Mouse (Mus musculus): Measurements from ENCODE around the gene Klc1. TPM values are rescaled to one million over a fixed set of nuclear protein-coding genes. Genes with fewer than 3 reads are reported as not detected.

The Klc1 gene
- total RNA-seq, 2 experiments from 2014 or later = 826 to 832 TPM

- DNase-seq (ENCODE audit: low spot score in 2 of 2) = no peak
These were observed 11.3 kb downstream of the Klc1 start for GRCm38 (mm10) chr12:111769816-111770577.

GRCm38 (mm10) chr12:111770651-111771050 is 12.0 kb downstream of the Klc1 start:
- DNase-seq (ENCODE audit: low spot score in 2 of 2) = no peak

DNA sequence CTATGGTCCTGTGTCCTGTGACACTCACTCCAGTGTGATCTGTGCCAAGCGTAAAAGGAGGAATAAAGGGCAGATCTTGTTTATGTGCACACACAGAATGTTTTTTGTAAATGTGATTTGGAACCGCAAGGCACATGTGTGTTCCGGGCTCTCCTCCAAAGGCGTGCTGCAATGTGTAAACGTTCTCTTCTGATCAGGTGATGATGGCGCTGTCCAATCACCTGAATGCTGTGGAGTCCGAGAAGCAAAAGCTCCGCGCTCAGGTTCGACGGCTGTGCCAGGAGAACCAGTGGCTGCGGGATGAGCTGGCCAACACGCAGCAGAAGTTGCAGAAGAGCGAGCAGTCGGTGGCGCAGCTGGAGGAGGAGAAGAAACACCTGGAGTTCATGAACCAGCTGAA is 15.5 kb downstream of the Klc1 start:
- no peak for DNase-seq (ENCODE audit: low spot score in 2 of 2)

DNA sequence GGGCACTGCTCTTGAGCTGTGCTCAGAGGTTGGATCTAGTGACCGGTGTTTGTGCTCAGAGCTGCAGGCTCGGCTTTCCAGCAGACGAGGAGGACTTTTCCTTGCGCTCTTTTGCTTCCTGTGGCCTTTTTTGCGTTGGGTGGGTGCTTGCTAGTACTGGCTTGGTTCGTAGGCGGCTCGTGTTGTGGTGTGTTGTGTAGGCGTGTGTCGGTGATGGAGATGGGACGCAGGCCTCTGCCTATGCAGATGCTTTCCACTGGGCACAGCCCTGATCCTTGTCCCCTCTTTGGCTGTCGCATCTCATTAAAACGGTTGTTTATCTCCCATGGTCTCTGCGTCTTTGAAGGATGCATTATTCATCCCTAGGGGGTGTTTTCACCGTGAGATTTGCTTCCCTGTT is 16.2 kb downstream of the Klc1 start:
- no peak for DNase-seq (ENCODE audit: low spot score in 2 of 2)

GRCm38 (mm10) chr12:111777919-111778318 is 19.3 kb downstream of the Klc1 start:
- DNase-seq (ENCODE audit: low spot score in 2 of 2) = no peak

DNA sequence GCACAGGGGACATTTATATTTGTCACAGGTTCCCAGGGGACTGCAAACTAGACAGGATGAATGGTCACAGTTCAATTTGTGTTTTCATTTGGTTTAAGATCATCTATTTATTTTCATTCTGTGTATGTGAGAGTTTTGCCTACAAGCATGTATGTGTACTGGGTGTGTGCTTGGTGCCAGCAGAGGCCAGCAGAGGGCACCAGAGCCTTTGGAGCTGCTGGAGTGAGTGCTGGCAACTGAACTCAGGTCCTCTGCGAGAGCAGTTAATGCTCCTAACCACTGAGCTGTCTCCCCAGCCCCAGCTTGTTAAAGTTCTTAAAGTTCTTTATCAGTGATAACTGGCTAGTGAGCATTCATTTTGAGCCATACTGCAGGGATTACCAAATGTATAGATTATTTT is 20.9 kb downstream of the Klc1 start:
- no peak for DNase-seq (ENCODE audit: low spot score in 2 of 2)

- DNase-seq (ENCODE audit: low spot score in 2 of 2) = no peak
These were observed 26.5 kb downstream of the Klc1 start for GRCm38 (mm10) chr12:111785174-111785573.

GRCm38 (mm10) chr12:111787015-111787414 is 28.4 kb downstream of the Klc1 start:
- no peak for DNase-seq (ENCODE audit: low spot score in 2 of 2)

DNA sequence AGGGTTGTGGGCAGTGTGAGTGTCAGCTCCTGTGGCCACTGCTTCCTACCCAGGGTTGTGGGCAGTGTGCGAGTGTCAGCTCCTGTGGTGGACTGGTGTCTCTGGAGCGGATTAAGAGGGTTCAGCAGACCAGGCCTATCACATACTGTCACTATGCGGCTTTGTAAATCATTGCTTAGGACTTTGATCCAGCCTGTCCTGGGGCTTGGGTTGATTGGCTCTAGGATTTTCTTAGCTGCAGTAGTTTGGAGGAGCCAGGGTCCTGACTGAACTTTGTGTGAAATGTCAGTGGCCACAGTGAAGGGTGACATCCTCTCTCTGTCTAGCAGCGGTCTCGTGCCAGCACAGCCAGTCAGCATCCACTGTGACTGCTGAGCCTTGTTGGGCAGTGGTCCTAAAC is 31.4 kb downstream of the Klc1 start:
- DNase-seq (ENCODE audit: low spot score in 2 of 2) = no peak

DNA sequence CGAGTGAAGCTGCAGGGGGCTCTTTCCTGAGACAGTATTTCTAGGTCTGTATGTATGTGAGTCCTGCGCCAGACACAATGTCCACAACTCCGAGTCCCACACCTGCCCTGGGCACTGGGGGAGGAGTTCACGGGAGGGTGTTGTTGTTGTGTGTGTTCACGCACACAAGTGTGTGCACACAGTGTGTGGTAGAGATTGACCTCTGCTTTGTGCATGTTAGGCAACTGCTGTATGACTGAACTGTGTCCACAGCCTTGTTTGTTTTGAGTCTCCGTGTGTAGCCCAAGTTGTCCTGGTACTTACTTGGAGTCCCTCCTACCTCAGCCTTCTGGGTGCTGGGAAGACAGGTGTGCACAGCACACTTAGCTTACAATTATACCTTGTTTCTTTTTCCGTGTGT is 32.0 kb downstream of the Klc1 start:
- DNase-seq (ENCODE audit: low spot score in 2 of 2) = no peak

- no peak for DNase-seq (ENCODE audit: low spot score in 2 of 2)
These were observed 32.9 kb downstream of the Klc1 start for GRCm38 (mm10) chr12:111791474-111792104.

- DNase-seq (ENCODE audit: low spot score in 2 of 2) = no peak
These were observed 35.5 kb downstream of the Klc1 start for GRCm38 (mm10) chr12:111794102-111794501.

GRCm38 (mm10) chr12:111794526-111795179 is 36.0 kb downstream of the Klc1 start:
- no peak for DNase-seq (ENCODE audit: low spot score in 2 of 2)

DNA sequence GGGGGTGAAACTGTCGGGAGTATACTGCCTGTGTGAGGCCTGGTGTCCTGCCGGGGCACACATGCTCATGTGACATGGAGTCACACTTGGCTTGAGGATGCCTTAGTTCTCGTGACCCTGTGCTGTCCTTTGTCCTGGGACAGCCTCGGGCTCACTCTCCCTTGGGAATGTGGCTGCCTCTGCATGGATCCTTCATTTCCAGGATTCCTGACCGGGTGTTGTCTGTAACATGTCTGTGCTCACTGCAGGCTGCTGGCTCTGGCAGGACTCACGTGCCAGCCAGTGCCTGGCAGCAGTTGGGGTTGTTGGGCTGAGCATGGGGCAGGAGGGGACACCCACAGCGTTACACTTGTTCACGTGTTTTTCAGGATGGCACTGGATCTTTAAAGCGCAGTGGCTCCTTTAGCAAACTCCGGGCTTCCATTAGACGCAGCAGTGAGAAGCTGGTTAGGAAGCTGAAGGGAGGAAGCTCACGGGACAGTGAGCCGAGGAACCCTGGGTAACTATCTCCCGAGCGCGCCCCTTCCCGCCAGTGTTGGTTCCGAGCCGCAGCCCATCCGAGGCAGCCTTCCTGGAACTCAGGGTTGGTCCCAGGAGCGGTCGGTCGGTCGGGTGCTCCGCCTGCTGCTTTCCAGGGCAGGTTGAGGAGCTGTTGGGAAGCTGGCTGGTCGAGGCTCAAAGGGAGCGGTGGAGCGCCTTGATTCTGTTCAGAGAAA is 36.7 kb downstream of the Klc1 start:
- DNase-seq (ENCODE audit: low spot score in 2 of 2) = peak in 1 of 2 experiments; percentile 49

- no peak for DNase-seq (ENCODE audit: low spot score in 2 of 2)
These were observed 38.6 kb downstream of the Klc1 start for GRCm38 (mm10) chr12:111797251-111797650.

- DNase-seq (ENCODE audit: low spot score in 2 of 2) = no peak
These were observed 39.8 kb downstream of the Klc1 start for GRCm38 (mm10) chr12:111798493-111798892.

GRCm38 (mm10) chr12:111800459-111801183 is 42.0 kb downstream of the Klc1 start:
- no peak for DNase-seq (ENCODE audit: low spot score in 2 of 2)

DNA sequence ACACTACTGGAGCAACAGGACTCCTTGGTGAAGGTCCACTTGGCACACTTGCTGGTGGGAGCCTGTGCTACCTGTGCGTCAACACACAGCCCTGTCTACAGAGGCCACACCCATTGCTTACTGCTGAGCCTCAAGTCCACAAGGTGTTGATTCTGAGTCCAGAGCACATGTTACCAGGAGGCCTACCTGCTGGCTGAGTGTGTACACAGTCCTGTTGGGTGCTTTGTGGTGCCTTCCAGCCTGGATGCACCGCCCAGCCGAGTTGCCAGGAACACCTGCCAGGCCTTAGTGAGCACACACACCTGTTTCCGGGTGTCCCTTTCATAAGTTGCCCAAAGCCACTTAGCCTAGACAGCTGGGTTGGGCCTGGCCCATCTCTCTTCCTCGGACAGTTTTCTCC is 44.9 kb downstream of the Klc1 start:
- DNase-seq (ENCODE audit: low spot score in 2 of 2) = no peak

DNA sequence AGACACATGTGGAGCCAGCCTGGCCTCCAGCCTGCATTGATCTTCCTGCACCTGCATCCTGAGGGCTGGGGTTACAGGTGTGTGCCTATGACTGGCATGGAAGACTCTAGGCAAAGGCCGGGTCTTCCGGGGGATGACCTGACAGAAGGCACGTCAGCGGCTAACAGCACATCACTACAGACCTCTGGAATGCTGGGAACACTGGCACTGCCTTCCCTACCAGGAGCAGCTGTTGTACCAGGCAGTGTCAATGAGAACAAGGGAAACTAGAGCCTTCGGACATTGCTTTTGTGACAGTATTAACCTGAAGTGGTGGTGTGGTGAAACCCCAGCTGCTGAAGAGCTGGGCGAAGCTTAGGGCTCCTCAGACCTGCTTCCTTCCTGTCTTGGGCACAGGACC is 50.1 kb downstream of the Klc1 start:
- no peak for DNase-seq (ENCODE audit: low spot score in 2 of 2)

DNA sequence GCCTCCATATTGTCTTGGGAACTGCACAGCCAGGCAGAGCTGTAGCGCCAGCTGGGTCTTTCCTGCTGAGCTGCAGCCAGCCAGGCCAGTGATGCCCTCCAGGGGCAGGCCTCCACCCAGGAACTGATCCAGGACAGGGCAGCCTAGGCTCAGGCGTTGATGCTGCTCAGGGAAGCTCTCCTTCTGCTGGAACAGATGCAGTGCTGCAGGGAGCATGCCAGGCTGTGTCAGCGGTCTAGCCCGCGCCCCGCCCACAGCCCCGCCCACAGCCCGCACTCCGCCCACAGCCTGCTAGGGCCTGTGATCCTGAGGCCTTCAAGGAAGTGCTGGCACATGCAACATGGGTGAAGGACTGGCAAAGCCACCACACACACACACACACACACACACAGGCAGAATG is 51.1 kb downstream of the Klc1 start:
- peak in 1 of 2 experiments; percentile 73 for DNase-seq (ENCODE audit: low spot score in 2 of 2)

DNA sequence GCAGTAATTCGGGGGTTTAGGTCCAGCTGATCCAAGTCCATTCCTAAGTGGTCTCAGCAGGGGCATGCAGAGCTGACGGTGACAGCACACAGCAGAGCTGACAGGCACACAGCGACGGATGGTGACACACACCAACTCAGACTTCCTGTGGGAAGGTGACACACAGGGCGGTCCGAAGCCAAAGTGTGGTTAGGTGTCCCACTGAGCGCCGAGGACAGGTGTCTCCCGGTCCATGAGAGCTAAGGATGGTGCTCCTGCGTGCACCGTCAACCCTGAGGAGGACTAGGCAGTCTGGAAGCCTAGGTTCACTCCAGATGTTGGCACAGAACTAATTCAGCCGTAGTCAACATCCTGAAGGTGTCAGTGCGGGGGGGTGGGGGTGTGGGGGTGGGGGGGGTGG is 53.4 kb downstream of the Klc1 start:
- DNase-seq (ENCODE audit: low spot score in 2 of 2) = no peak
